Mouse (Mus musculus) brain, embryonic 14.5 days (tissue): Measurements from ENCODE around the gene Lrp2. TPM values are rescaled to one million over a fixed set of nuclear protein-coding genes. Genes with fewer than 3 reads are reported as not detected.

ENCODE experiments used
- DNase-seq: peaks from one replicate; pipeline ENCODE4 v3.0.0-alpha.2; 2011; ENCODE audit warnings: low read depth
- CTCF ChIP-seq: fragments of 200-500 bp; IDR thresholded peaks from 2 replicates; pipeline ENCODE4 v1.5.1; 2012; ENCODE audit warnings: inconsistent platforms, mild to moderate bottlenecking, moderate library complexity, borderline replicate concordance; ENCODE audit not compliant: insufficient read depth, insufficient read length; ENCODE audit errors: extremely low read depth
- POLR2A ChIP-seq: fragments of 200-500 bp; IDR thresholded peaks from 2 replicates; pipeline ENCODE4 v1.6.1; 2012; ENCODE audit warnings: mild to moderate bottlenecking, inconsistent platforms, borderline replicate concordance; ENCODE audit not compliant: poor library complexity, insufficient read depth, insufficient read length, severe bottlenecking; ENCODE audit errors: extremely low read depth
- polyA plus RNA-seq: library from polyadenylated mRNA; depleted of rRNA; stranded (reverse); fragments of >200 nt; gene quantifications from 2 replicates; pipeline ENCODE4 v1.2.3, GENCODE M21; 2012

The Lrp2 gene
- polyA plus RNA-seq, 1 experiment: 3.4 TPM

DNA sequence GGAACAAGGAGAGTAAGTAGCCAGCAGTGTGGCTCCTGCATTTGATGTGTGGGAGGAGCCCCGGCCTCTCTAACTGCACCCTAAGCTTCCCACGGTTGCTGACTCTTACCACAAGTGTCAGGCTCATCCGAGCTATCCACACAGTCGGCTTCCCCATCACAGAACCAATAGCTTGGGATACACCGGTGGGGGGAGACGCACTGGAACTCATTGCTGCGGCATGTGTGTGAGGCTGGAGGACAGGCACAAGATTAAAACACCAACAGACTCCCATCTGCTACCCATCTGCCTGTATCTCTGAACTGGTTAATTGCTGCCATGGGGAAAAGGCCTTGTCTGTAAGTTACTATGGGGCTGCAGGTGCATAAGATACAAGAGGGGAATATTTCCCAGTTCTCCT is 109.0 kb downstream of the Lrp2 start:
- TF ChIP-seq POLR2A: no peak
- TF ChIP-seq CTCF: no peak
- DNase-seq: peak; percentile 63

DNA sequence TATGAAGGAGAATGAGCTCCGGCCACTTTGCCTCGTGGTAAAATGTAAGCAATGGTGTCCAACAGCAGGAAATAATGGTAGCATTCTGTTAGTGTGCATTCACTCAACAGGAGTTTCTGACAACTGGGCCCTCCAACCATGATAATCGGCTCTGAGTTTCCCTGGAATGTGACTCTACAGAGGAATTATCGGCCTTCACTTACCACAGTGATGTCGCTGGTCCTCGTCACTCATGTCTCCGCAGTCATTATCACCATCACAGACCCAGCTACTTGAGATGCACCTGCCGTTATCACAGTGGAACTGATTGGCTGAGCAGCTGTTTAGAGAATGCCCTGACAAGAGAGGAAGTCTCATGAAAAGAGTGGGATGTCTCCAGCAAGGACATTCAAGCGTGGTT is 110.7 kb downstream of the Lrp2 start:
- DNase-seq: no peak
- TF ChIP-seq CTCF: no peak
- no peak for TF ChIP-seq POLR2A

DNA sequence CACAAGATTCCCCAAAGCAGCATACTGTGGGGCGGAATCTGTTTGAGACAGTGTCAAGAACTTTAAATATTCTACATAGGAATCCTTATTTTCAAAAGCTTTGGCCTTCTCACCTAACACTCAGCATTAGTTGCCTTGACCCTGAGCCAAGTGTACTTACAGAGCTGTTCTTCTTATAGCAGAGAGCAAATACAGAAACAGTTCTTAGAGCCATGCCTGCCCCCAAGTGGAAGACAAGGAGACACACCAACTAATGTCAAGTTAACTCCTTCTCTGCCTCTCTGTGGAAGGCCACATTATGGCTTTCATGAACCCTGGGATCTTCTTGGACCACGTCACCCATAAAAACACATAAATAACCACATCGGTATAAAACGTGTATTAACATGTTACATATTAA is 114.0 kb downstream of the Lrp2 start:
- TF ChIP-seq POLR2A (no peak), CTCF (peak; percentile 10; the same call in 1 of the 2 replicates)
- DNase-seq: peak; percentile 42

DNA sequence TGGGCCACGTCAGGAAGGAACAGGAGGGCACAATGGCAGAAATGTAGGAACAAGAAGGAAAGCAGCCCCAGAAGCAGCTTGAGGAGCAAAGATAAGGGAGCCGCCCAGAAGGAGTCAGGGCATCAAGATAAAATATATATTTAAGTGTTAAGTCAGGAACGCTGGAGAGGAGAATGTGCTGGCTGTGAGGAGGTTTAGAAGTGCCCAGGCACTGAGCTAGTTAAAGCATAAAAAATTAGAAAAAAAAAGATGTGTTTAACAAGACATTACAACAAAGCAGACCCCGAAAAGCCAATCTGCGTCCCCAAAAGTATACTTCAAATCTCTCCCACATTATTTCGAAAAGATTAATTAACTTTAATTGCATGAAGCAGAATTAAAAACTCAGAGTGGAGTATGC is 122.3 kb downstream of the Lrp2 start:
- TF ChIP-seq CTCF (no peak), POLR2A (no peak)
- DNase-seq: no peak

DNA sequence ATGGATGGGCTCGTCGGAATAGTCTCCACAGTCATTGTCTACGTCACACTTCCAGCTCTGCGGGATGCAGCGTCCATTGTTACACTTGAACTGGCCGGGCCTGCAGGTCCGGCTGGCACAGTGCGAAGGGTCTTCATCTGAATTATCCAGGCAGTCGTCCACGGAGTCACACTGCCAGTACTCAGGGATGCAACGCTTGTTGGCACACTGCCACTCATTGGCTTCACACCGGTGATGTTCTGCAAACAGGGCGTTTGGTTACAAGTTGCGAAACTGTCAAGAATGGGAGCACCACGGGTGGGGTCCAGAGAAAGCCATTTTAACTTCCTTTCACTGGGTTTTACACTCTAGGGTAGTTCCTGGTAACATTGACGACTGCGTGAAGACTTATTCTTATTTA is 126.4 kb downstream of the Lrp2 start:
- TF ChIP-seq CTCF: no peak
- TF ChIP-seq POLR2A: no peak
- peak; percentile 15 for DNase-seq

DNA sequence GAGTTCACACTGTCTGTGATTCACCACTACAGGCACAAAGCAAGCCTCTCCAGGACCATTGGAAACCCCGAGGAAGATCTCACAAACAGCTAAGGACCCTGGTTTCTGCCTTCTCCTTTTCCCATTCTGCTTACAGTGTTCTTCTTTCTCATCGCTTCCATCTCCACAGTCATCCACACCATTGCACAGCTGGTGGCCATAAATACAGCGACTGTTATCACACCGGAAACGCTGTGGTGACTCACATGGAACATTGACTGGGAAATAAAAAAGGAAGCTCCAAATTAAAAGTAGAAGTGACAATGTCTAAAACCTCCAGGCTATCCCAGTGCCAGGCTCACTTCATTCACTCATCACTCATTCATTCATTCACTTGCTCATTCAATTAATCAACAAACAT is 134.7 kb downstream of the Lrp2 start:
- TF ChIP-seq POLR2A (no peak), CTCF (no peak)

DNA sequence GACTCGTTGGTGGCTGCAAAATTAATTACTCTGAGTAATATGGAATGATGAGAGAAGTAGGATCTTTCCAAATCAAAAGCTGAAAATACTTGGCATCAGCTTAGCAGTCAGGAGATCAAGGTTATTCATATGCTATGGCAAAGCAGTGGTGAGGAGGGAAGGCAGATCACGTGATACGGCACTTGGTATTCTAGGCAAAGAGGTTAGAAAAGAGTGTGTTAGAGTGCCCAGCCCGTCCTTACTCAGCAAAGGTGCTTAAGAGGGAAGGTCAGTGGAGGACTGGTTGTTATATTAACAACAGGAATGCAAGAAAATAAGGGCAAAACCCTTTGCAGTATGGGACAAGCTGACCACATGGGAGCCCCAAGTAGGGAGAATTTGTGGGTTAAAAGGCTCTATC is 137.3 kb downstream of the Lrp2 start:
- TF ChIP-seq POLR2A (no peak), CTCF (no peak)
- DNase-seq: no peak

More for the DNA sequence above, 134.7 kb downstream of the Lrp2 start:
- no peak for DNase-seq

DNA sequence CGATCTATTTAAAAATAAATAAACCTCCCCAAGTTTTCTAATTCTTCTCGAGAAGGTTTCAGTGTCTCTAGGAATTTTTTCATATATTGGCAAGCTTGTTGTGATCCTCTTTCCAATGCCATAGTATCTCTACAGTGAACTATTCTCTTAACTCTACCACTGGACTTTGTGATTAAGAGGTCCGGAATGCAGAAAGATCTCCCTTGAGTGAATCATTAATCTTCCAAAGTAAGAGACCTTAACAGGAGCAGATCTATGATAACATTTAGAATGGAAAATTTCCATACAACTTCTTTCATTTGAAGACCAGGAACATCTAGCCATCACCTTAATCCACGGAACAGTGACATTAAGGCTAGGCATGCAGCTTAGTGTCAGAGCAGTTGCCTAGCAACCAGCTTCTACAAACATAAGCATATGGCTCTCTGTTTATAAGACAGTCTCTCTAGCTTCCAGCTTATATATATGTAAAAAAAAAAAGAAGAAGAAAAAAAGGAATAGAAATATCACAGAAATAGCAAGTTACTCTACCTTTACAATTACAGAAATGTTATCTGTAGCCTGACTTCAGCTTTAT is 139.9 kb downstream of the Lrp2 start:
- TF ChIP-seq CTCF (no peak), POLR2A (no peak)
- DNase-seq: peak; percentile 77

DNA sequence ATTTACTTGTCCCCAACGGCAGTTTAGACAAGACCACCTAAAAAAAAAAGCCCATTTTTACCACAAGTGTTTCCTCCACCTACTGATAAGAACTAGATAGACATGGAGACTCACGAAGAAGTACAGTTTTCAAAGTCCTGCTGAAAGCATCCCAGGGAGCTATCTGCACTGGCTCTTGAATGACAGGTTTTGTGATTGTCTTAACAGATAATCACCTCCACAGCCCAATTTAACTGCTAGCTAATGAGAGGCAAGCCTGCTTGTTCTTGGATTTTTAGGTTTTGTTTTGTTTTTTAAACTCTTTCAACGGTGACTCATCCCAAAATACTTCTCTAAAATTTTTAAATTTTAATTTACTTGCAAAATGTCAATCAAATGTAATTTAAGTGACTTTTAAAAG is 144.2 kb downstream of the Lrp2 start:
- no peak for DNase-seq
- TF ChIP-seq POLR2A (no peak), CTCF (no peak)

DNA sequence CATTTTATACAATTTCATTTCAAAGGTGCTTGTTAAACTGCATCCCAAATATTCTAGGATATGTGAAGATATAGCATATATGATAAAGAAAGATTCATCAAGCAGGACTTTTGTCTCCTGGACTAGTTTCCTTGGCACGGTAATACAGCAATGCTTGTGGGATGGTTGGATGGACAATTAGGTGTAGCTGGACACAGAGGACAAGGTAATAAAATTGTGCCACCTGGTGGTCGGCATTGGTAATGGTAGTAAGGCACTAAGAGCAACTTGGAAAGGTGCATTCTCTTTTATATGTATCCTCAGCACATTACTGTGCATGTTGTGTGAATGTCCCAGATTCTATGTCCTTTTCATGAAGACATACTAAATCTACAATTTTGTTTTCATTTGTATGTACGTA is 157.7 kb downstream of the Lrp2 start:
- TF ChIP-seq CTCF: peak; percentile 72; the same call in 1 of the 2 replicates
- no peak for TF ChIP-seq POLR2A
- DNase-seq: peak; percentile 89

DNA sequence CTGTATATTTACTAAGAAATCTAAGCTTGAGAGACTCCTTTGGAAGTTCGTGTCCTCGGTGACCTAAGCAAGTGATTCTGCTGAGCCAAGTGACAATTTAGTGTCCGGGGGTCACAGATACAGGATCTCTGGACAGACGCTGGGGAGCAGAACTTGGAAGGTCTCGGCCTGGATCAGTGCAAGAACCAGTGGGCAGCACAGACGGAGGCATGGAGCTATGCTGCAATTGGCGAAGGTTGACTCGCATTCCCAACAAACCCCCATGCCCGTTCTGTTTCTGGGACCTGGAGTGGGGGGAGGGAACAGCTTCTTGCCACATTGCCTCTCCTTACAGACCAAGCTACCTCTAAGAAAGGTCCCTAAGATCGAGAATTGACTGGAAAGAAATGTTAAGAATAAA is 158.7 kb downstream of the Lrp2 start:
- no peak for DNase-seq
- no peak for TF ChIP-seq CTCF
- TF ChIP-seq POLR2A: no peak

DNA sequence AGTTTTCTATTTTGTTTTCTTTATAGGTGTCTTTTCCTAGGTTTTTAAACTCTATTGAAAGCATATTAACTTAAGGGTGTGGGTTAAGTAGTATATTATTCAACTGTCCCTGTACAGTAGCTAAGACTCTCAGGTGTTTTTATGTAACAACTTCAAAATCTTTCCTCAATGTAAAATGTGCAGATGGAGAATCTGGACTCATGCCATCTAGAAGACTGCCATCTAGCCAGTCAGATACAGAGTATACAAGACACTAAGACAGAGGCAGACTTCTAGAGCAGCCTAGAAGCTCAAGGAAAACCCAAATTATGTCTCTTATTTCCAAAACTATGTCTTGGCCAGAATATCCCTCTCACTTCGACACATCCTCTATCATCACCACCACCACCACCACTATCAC is 159.8 kb downstream of the Lrp2 start:
- peak; percentile 22 for DNase-seq
- TF ChIP-seq POLR2A (no peak), CTCF (no peak)
